Mouse (Mus musculus): ENCODE results near the gene Ago4.

DNA sequence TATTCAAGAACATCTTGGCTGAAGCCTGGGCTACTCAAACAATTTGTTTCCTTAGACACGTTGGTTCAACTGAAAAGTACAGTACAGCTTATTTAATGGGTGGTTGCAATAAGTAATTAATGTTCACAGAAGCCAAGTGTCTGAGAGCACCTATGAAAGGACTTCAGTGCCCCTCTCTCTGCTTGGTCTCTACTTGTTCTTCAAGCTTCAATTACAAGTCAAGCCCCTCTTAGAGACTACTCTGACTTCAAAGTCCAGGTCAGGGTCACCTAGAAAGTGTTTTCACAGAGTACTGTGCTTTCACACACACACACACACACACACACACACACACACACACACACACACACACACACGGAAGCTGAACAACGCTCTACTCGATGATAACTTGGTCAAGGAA is 39.9 kb downstream of the Ago4 start:
- TF ChIP-seq CTCF (IDR thresholded peaks at IDR 0.05; ENCODE audit: low read depth) = no peak
- no peak for TF ChIP-seq EP300 (optimal IDR thresholded peaks at IDR 0.05)

Measured in stomach, postnatal 0 days (tissue).